Mouse (Mus musculus): ENCODE data around the gene Vegfa.

DNA sequence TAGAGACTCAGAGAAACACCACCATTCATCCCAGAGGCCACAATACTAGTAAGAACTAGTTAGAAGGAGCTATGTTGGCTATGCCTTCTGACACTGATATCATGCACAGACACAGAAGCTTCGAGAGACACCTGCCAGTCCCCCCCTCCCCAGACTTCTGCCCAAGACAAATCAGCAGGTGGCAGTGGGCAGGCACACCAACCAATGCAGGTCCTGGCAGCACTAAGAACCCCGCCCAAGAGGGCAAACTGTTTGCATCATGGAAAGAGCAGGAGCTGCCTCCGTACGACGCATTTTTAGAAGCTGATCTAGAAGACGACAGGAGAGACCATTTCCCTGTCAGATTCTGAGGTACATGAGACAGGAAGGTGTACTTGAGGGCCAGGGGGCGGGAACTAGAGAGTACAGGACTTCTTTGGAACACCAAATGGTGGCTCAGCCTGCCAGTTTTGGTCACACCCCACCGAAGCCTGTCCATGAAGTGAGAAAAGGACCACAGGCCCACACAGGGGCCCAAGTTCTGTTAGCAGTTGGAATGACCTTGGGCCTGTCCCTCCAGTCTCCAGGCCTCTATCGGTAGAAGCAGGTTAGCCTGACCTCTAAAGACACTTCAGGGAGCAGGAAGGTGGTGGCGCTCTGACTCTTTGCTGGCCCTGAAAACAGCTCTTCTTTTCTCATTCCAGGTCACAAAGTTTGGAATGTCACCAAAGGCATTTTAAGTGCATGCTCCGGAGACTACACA, 6.1 kb downstream of the Vegfa start:
- peak in 1 of 3 experiments; percentile 51 for TF ChIP-seq MYOG (IDR thresholded peaks at IDR 0.05; ENCODE audit: control insufficient read depth in 1 of 3, insufficient read depth in 1 of 3, insufficient read length in 2 of 3, low read depth in 2 of 3)
- TF ChIP-seq MYOD1 (IDR thresholded peaks at IDR 0.05; ENCODE audit: control insufficient read depth in 1 of 3, insufficient read length in 2 of 3, low read depth in 2 of 3): no peak
- TF ChIP-seq E2F4 (IDR thresholded peaks at IDR 0.05; ENCODE audit: insufficient read depth): no peak
- TF ChIP-seq POLR2A (IDR thresholded peaks at IDR 0.05; ENCODE audit: insufficient read length, low read depth): no peak
- no peak for TF ChIP-seq POLR2AphosphoS2 (IDR thresholded peaks at IDR 0.05; ENCODE audit: insufficient read length, low read depth)
- TF ChIP-seq SRF (IDR thresholded peaks at IDR 0.05; ENCODE audit: control insufficient read depth, insufficient read length, low read depth): no peak
- no peak for TF ChIP-seq USF1 (IDR thresholded peaks at IDR 0.05; ENCODE audit: low read depth)

All from myocyte (in vitro differentiated cells).